Mouse (Mus musculus): ENCODE results near the gene Ccdc39. TPM values are rescaled to one million over a fixed set of nuclear protein-coding genes. Genes with fewer than 3 reads are reported as not detected.

Ccdc39 gene
- polyA plus RNA-seq, 1 experiment from 2014 or later = 9.7 TPM

Other genes starting within 250 kb of the Ccdc39 start
- gene Ttc14, start 44.5 kb downstream of the Ccdc39 start, polyA plus RNA-seq (2016; fragmentation: Nextera tagmentation; extraction: Ambion mirVana) = 73.5 and 82.3 TPM in 2 replicates
- gene Fxr1, start 175.6 kb upstream of the Ccdc39 start, polyA plus RNA-seq (2016; fragmentation: Nextera tagmentation; extraction: Ambion mirVana) = 60.3 and 60.4 TPM in 2 replicates
- gene Dnajc19, start 237.0 kb upstream of the Ccdc39 start, polyA plus RNA-seq (2016; fragmentation: Nextera tagmentation; extraction: Ambion mirVana) = 141 and 148 TPM in 2 replicates